1 mouse cellular context compared by ENCODE assay signal in genomic region chr3:96322609-96323008, GRCm38 (mm10).
TF ChIP-seq lines count a peak whose summit lies in the region.

No protein-coding gene starts in this region.

TF ChIP-seq in MEL, 35 proteins besides CTCF, POLR2A, EP300 and RAD21:
- TF ChIP-seq ZNF384 (IDR thresholded peaks at IDR 0.05; ENCODE audit: low read depth, low read length), result no peak
- TF ChIP-seq TBP (IDR thresholded peaks at IDR 0.05; ENCODE audit: low read depth, low read length), result peak; percentile 70
